Mouse (Mus musculus) MEL (cell line): ENCODE measurements at regions not wholly inside any gene's neighbourhood (a gene's known extent, or its start where the extent isn't known, plus 50 kb on each side); places are given as distances from the start of the nearest gene placed in this dataset.

Experiments used
- CTCF ChIP-seq, 3 experiments: IDR thresholded peaks in 2 of 3; conservative IDR thresholded peaks in 1 of 3; 2 replicates each; pipeline ENCODE4 v1.5.1; 2011 to 2012; ENCODE audit warnings: low read length in 3 of 3, low read depth in 2 of 3, mild to moderate bottlenecking in 2 of 3, improper control_type of control experiment in 1 of 3, inconsistent platforms in 1 of 3, mixed read lengths in 1 of 3, moderate library complexity in 1 of 3; ENCODE audit not compliant: control insufficient read depth in 1 of 3, insufficient read depth in 1 of 3, poor library complexity in 1 of 3, severe bottlenecking in 1 of 3
- ELF1 ChIP-seq: IDR thresholded peaks from 2 replicates; pipeline ENCODE4 v1.6.1; 2014; ENCODE audit warnings: low read depth, mild to moderate bottlenecking, inconsistent platforms, low read length, improper control_type of control experiment, moderate library complexity
- POLR2A ChIP-seq, 2 experiments: IDR thresholded peaks; 2 replicates each; pipeline ENCODE4 v1.6.1; 2011 to 2012; ENCODE audit warnings: low read length in 2 of 2, mild to moderate bottlenecking in 2 of 2, control low read depth in 1 of 2, improper control_type of control experiment in 1 of 2, low read depth in 1 of 2, moderate library complexity in 1 of 2; ENCODE audit not compliant: control insufficient read depth in 1 of 2, insufficient read depth in 1 of 2, poor library complexity in 1 of 2
- RCOR1 ChIP-seq: IDR thresholded peaks from 2 replicates; pipeline ENCODE4 v1.6.1; 2012; ENCODE audit warnings: low read depth, mild to moderate bottlenecking, inconsistent platforms, low read length, improper control_type of control experiment
- TAL1 ChIP-seq: IDR thresholded peaks from 2 replicates; pipeline ENCODE4 v1.6.1; 2012; ENCODE audit warnings: mild to moderate bottlenecking, inconsistent platforms, low read length, moderate library complexity, mixed read lengths
- USF2 ChIP-seq, 2 experiments: IDR thresholded peaks; 2 replicates each; pipeline ENCODE4 v1.6.1; 2011 to 2012; ENCODE audit warnings: improper control_type of control experiment in 2 of 2, low read length in 2 of 2, borderline replicate concordance in 1 of 2, inconsistent platforms in 1 of 2, low read depth in 1 of 2, mild to moderate bottlenecking in 1 of 2; ENCODE audit not compliant: insufficient read depth in 1 of 2
- ZMIZ1 ChIP-seq: IDR thresholded peaks from 2 replicates; pipeline ENCODE4 v1.6.1; 2012; ENCODE audit warnings: low read depth, mild to moderate bottlenecking, inconsistent platforms, low read length, improper control_type of control experiment, moderate library complexity
- ZNF384 ChIP-seq: IDR thresholded peaks from 2 replicates; pipeline ENCODE4 v1.6.1; 2012; ENCODE audit warnings: low read depth, mild to moderate bottlenecking, inconsistent platforms, low read length, improper control_type of control experiment

- TF ChIP-seq POLR2A (IDR thresholded peaks at IDR 0.05; ENCODE audit: control insufficient read depth in 1 of 2, insufficient read depth in 1 of 2, low read depth in 1 of 2, low read length in 2 of 2, poor library complexity in 1 of 2) (no peak), CTCF (IDR thresholded peaks at IDR 0.05 in 2 of 3, conservative IDR thresholded peaks at IDR 0.05 in 1 of 3; ENCODE audit: control insufficient read depth in 1 of 3, insufficient read depth in 1 of 3, low read depth in 2 of 3, low read length in 3 of 3, poor library complexity in 1 of 3, severe bottlenecking in 1 of 3) (peak in 2 of 3 experiments; percentile 37 to 57; a peak in 4 of 6 replicates), ELF1 (no peak), ZMIZ1 (no peak), TAL1 (no peak), ZNF384 (no peak), RCOR1 (no peak), USF2 (IDR thresholded peaks at IDR 0.05; ENCODE audit: borderline replicate concordance in 1 of 2, insufficient read depth in 1 of 2, low read depth in 1 of 2, low read length in 2 of 2) (no peak)
Measured at GRCm38 (mm10) chr12:105927210-105927609, 82.8 kb upstream of the Vrk1 start.
